ENCODE assay signal across 17 mouse cellular contexts in genomic region chr3:101355702-101356101, GRCm38 (mm10). TPM values are rescaled to one million over a fixed set of nuclear protein-coding genes. Genes with fewer than 3 reads are reported as not detected.
A peak's percentile ranks its signal among the peaks of the same experiment; 100 is the strongest.
DNase-seq lines count a peak whose midpoint lies in the region; ATAC-seq lines count a peak whose summit lies in the region.
"Had no signal": no experiment of that assay in that cellular context is flagged by ENCODE, and none has a peak within 500 bp of the region (broad histone marks: within the 10 kb centered on the region; RNA-seq: fewer than 3 reads in every experiment).

No protein-coding gene starts in this region.

- no peak for ATAC-seq in heart, embryonic 14.5 days (ENCODE audit: insufficient number of reproducible peaks, insufficient read depth, low FRiP score, low read depth)
- no peak for ATAC-seq in heart, embryonic 15.5 days (replicated peaks; ENCODE audit: insufficient number of reproducible peaks, insufficient read depth, low FRiP score, low read depth)
- ATAC-seq in liver, embryonic 16.5 days (ENCODE audit: low read depth) = peak; percentile 26; the same call in 1 of the 2 replicates
- ATAC-seq: intestine, embryonic 16.5 days; Patski had no signal

- whole genome bisulfite sequencing in heart, embryonic 14.5 days = 18% methylated on average over 5 of the region's 5 CpGs
- WGBS in heart, embryonic 15.5 days = 13% methylated on average over 5 of the region's 5 CpGs
- 10% methylated on average over 5 of the region's 5 CpGs for WGBS in liver, embryonic 16.5 days (ENCODE audit: insufficient replicate concordance)

- no peaks in the 10 kb centered on the region for H3K27me3 ChIP-seq in heart, embryonic 14.5 days (ENCODE audit: control insufficient read depth, insufficient read depth, low read length)
- no peaks in the 10 kb centered on the region for H3K27me3 ChIP-seq in heart, embryonic 15.5 days
- no peaks in the 10 kb centered on the region for H3K27me3 ChIP-seq in liver, embryonic 16.5 days (ENCODE audit: control insufficient read depth, insufficient read depth, low read depth, low read length)
- H3K27me3 ChIP-seq: forebrain, embryonic 12.5 days; limb, embryonic 12.5 days; Patski had no signal

- peak overlapping the region; percentile 83 to 87 for H3K27ac ChIP-seq in heart, embryonic 14.5 days (replicated peaks in 1 of 2; ENCODE audit: control insufficient read depth in 1 of 2, insufficient read depth in 1 of 2, low read depth in 2 of 2, low read length in 2 of 2)
- H3K27ac ChIP-seq in heart, embryonic 15.5 days = peak overlapping the region; percentile 61
- peak overlapping the region; percentile 61 for H3K27ac ChIP-seq in liver, embryonic 16.5 days (ENCODE audit: low read length)
- H3K27ac ChIP-seq: forebrain, embryonic 12.5 days; limb, embryonic 12.5 days had no signal

- DNase-seq in heart, postnatal 14 days = no peak
- peak; percentile 62 for DNase-seq in c-Kit-positive CD71-positive TER-119-positive erythroid progenitor cells, embryonic 14.5 days (ENCODE audit: low spot score)
- no peak for DNase-seq in kidney, adult 11 months
- DNase-seq in adipocyte (ENCODE audit: low spot score) = no peak
- DNase-seq: cerebellum, adult 9-10 months; kidney, postnatal 36 days; lung, postnatal 36 days; right cerebral cortex, adult 18-20 months; spleen, adult 18-20 months; thymus, postnatal 25 days had no signal

- peak overlapping the region; percentile 62 for H3K9ac ChIP-seq in heart, embryonic 14.5 days (ENCODE audit: low read length)
- H3K9ac ChIP-seq in heart, embryonic 15.5 days = no peak overlapping the region
- no peak overlapping the region for H3K9ac ChIP-seq in liver, embryonic 16.5 days (ENCODE audit: low read depth, low read length)
- H3K9ac ChIP-seq: forebrain, embryonic 12.5 days; limb, embryonic 12.5 days had no signal

- H3K4me2 ChIP-seq in heart, embryonic 14.5 days (ENCODE audit: low read length) = peak overlapping the region; percentile 38
- peak overlapping the region; percentile 18; the same call in 1 of the 2 replicates for H3K4me2 ChIP-seq in heart, embryonic 15.5 days
- peak overlapping the region; percentile 0 for H3K4me2 ChIP-seq in liver, embryonic 16.5 days (ENCODE audit: low read depth, low read length)
- H3K4me2 ChIP-seq: forebrain, embryonic 12.5 days; limb, embryonic 12.5 days had no signal

- intact Hi-C loops in heart, postnatal 14 days (cut with DNase I) = no loop called here

- no peak overlapping the region for H3K4me3 ChIP-seq in heart, embryonic 14.5 days (ENCODE audit: control insufficient read depth in 1 of 2, insufficient read depth in 1 of 2, low read depth in 1 of 2, low read length in 2 of 2)
- no peak overlapping the region for H3K4me3 ChIP-seq in heart, embryonic 15.5 days
- H3K4me3 ChIP-seq in liver, embryonic 16.5 days (ENCODE audit: low read depth, low read length) = no peak overlapping the region
- H3K4me3 ChIP-seq: forebrain, embryonic 12.5 days; limb, embryonic 12.5 days had no signal

- H3K36me3 ChIP-seq in heart, embryonic 14.5 days (ENCODE audit: control insufficient read depth, insufficient read depth, low read length) = no peaks in the 10 kb centered on the region
- H3K36me3 ChIP-seq in heart, embryonic 15.5 days = no peaks in the 10 kb centered on the region
- H3K36me3 ChIP-seq in liver, embryonic 16.5 days (ENCODE audit: control insufficient read depth, insufficient read depth) = no peaks in the 10 kb centered on the region
- H3K36me3 ChIP-seq: forebrain, embryonic 12.5 days; limb, embryonic 12.5 days had no signal

- 0 out of 2 replicates have a peak, but pooled peaks cover 5% of the 10 kb centered on the region for H3K9me3 ChIP-seq in heart, embryonic 14.5 days (ENCODE audit: control insufficient read depth, low read length)
- H3K9me3 ChIP-seq in heart, embryonic 15.5 days (replicated peaks) = no peaks in the 10 kb centered on the region
- 0 out of 2 replicates have a peak, but pooled peaks cover 2% of the 10 kb centered on the region for H3K9me3 ChIP-seq in liver, embryonic 16.5 days (replicated peaks; ENCODE audit: control insufficient read depth, low read length)
- H3K9me3 ChIP-seq: forebrain, embryonic 12.5 days had no signal

- peaks cover 19 to 26% of the 10 kb centered on the region in 2 experiments for H3K4me1 ChIP-seq in heart, embryonic 14.5 days (ENCODE audit: control insufficient read depth in 2 of 2, insufficient read depth in 2 of 2, low read length in 2 of 2)
- peaks cover 23% of the 10 kb centered on the region for H3K4me1 ChIP-seq in heart, embryonic 15.5 days (replicated peaks)
- peaks cover 37% of the 10 kb centered on the region for H3K4me1 ChIP-seq in liver, embryonic 16.5 days (ENCODE audit: control insufficient read depth, low read depth, low read length)

RNA-seq across cellular contexts. Expression of gene Igsf3, which starts 21.2 kb away (rescaled TPM):
- polyA plus RNA-seq in heart, embryonic 14.5 days (2014; fragmentation: Nextera tagmentation; extraction: Ambion mirVana) = 25.5 and 28.1 TPM in 2 replicates
- total RNA-seq in heart, postnatal 14 days (2021) = 10 to 100 TPM; 14.9 to 16.8 TPM
- polyA plus RNA-seq in heart, embryonic 15.5 days (2015; fragmentation: Nextera tagmentation; extraction: Ambion mirVana) = 38.0 and 45.0 TPM in 2 replicates
- 3.8 and 4.3 TPM in 2 replicates for polyA plus RNA-seq in liver, embryonic 16.5 days (2015; fragmentation: Nextera tagmentation; extraction: Ambion mirVana)
